Mouse (Mus musculus) right cerebral cortex, postnatal 10 days (tissue): ENCODE data around the gene Mrpl45.

Source experiments
- DNase-seq, 2 experiments: peaks; one replicate each; pipeline ENCODE4 v3.0.0; 2021; ENCODE audit warnings: low spot score in 2 of 2

The Mrpl45 gene

DNA sequence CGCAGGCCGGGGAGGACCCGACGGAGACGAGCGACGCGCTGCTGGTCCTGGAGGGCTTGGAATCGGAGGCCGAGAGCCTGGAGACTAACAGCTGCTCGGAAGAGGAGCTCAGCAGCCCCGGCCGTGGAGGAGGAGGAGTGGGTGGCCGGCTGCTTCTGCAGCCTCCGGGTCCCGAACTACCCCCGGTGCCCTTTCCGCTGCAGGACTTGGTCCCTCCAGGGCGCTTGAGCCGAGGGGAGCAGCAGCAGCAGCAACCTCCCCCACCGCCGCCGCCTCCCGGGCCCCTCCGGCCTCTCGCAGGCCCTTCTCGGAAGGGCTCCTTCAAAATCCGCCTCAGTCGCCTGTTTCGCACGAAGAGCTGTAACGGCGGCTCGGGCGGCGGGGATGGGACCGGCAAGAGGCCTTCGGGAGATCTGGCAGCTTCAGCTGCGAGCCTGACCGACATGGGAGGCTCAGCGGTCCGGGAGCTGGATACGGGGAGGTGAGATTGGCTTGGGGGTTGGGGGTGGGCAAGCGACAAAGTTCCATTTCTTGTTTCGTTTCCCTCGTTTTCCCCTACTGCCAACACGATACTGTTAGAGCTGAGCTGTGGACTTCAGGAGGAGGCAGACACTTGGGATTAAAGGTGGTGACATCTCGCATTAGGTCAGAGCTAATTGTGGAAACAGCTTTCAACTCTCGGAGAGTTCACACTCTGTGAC is 47.6 kb downstream of the Mrpl45 start:
- peak in 1 of 2 experiments; percentile 51 for DNase-seq

DNA sequence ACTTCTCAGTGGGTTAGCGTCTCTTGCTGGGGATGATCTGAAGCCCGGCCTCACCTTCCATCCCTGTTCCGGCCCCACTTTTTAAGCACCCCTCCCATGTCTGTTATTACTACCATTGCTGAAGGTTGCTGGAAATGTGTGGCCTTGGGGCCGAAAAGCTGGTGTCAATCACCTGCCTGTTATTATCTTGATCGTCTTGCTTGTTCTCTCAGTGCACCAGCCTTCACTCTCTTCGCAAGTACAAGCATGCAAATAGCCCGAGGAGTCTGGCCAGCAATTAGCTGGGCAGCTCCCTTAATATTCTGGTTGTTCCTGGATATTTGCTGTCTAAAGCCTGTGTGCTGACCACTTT is 48.1 kb downstream of the Mrpl45 start:
- DNase-seq: no peak

DNA sequence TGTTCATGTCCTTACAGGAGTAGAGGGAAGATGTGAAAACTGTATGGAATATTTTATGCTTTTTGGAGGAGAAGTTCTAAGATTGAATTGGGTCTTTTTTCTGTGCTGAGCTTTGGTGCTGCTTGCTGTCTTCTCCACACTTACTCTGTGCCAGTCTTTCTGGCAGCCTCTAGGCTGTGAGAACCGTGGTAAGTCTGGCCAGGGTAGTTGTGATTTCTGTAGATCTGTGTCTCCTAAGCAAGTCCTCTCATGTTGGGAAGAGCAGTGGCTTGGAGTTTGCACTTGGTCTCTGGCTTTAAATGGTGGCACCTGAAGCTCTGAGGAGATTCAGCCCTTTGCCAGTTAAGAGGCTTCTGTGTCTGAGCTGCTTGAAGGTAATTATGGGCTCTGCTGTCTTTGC is 50.0 kb downstream of the Mrpl45 start:
- no peak for DNase-seq

DNA sequence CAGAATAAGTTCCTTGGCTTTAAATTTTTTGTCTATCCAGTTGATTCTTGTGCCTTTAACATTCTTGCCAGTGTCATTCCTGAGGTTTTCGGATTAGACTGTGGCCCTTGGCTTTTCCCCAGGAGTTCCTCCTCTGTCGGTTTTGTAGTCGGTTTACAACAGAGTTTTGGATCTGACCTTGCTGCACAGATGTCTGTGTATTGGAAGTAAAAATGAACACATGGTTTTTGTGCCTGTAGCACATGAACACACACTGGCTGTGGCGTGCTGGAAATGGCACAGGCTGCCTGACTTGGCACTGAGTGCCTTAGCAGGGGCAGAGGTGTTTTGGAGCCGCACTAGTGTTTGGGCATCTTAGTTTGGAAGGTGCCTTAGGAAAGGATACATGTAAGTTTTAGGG is 53.0 kb downstream of the Mrpl45 start:
- no peak for DNase-seq

DNA sequence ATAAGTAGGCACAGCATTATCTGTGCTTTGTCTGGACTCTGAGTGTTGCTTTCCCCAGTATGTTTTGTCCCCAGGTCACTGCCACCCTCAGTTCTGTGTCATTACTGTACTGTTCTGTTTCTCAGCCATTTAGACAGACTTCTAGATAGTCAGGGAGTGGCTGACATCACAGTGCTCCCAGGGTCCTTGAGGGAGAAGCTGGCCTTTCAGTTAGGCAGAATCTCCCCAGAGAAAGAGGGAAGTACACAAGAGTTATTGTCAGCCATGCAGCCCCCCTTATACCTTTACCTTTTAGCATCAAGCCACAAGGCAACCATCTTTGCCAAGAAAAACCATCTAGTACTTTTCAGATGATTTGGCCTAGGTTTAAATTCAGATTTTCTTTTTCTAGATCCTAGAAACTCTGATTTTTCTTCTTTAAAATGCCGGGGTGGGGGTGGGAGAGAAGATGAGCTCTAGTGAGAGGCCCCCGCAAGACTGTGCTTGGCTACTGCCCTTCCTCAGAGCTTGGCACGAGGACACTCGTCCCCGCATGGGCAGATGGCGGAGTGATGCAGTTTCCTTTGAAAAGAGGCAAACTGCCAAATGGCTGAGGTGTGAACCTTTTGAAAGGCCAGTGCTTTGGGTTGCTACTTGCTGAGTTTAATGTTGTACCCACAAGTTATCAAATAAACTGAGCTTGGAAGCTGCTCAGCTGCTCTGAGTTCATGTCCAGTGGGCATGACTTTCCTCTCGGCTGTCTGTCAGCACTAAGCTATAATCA is 55.0 kb downstream of the Mrpl45 start:
- peak; percentile 70 to 76 for DNase-seq

DNA sequence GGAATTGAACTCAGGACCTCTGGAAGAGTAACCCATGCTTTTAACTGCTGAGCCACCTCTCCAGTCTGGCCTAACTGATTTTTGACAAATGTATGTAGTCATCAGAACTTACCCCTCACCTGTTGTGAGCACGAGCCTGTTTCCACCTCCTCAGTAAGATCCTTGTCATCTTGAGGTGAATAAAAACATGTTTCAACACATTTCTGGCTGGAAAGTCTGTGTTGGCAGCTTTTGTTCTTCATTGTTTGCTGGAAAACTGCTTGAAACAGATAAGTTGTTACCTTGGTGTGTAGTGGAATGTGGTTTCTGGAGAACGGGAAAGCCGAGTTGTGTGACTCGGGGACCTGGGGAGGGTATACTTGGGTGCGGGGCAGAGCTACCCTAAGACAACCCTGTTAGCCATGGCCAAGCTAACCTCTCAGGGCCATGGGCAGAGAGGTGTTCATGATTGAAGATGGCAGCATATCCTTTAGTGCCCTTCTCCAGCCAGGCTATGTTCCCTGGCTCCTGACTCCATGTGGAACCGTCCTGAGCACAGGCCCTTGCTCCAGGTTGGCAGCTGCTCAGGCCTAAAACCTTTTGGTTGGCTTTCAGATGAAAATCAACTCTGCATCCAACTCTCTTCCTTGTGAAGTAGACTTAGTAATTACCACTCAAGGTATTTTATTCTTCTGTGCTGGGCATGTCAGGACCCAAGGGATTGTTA is 56.8 kb downstream of the Mrpl45 start:
- DNase-seq: no peak

DNA sequence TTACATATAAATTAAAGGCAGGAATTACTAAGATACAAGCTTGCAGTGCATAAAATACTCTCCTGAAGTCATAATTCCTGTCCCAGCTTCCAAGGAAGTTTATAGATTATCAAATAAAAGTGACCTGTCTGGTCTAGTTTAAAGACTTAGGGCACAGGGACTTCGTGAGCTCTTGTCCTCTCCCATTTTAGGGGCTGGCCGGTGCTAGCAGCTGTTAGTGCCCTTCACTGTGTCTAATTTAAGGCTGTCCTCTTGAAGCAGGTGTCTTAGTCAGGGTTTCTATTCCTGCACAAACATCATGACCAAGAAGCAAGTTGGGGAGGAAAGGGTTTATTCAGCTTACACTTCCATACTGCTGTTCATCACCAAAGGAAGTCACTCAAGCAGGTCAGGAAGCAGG is 57.9 kb downstream of the Mrpl45 start:
- no peak for DNase-seq
